Mouse (Mus musculus) kidney, adult 2 months (tissue): ENCODE measurements around the gene Dyx1c1. TPM values are rescaled to one million over a fixed set of nuclear protein-coding genes. Genes with fewer than 3 reads are reported as not detected.

Source experiments
- DNase-seq: peaks from one replicate; pipeline ENCODE4 v3.0.0; 2021
- H3K27ac ChIP-seq: fragments of 200-500 bp; 2 replicates; pipeline ENCODE4 v1.5.1; 2012; ENCODE audit warnings: low read depth, low read length, control low read depth, inconsistent platforms; ENCODE audit not compliant: insufficient read depth
- H3K27me3 ChIP-seq: fragments of 200-500 bp; replicated peaks from 2 replicates; pipeline ENCODE4 v1.6.1; 2012; ENCODE audit warnings: mild to moderate bottlenecking, moderate library complexity, low read length, inconsistent platforms; ENCODE audit not compliant: control insufficient read depth, insufficient read depth
- H3K36me3 ChIP-seq: fragments of 200-500 bp; 2 replicates; pipeline ENCODE4 v1.6.1; 2012; ENCODE audit warnings: mild to moderate bottlenecking, moderate library complexity, low read length, inconsistent platforms; ENCODE audit not compliant: control insufficient read depth, insufficient read depth
- H3K4me1 ChIP-seq: fragments of 200-500 bp; 2 replicates; pipeline ENCODE4 v1.6.1; 2011; ENCODE audit warnings: low read length; ENCODE audit not compliant: control insufficient read depth, insufficient read depth
- H3K4me3 ChIP-seq: fragments of 200-500 bp; 2 replicates; pipeline ENCODE4 v1.5.1; 2011; ENCODE audit warnings: mild to moderate bottlenecking, low read depth, low read length, control low read depth; ENCODE audit not compliant: insufficient read depth
- CTCF ChIP-seq: fragments of 200-500 bp; conservative IDR thresholded peaks from 2 replicates; pipeline ENCODE4 v1.5.1; 2011; ENCODE audit warnings: low read depth, mild to moderate bottlenecking, control low read depth, low read length, moderate library complexity, mixed read lengths; ENCODE audit not compliant: insufficient read depth, insufficient read length
- POLR2A ChIP-seq: fragments of 200-500 bp; IDR thresholded peaks from one replicate; pipeline ENCODE4 v1.6.1; 2011; ENCODE audit warnings: low read depth, low read length, control low read depth
- WGBS: fragments of 180-500 bp; shearing (Covaris S2); methylation state at CpG from one replicate; pipeline ENCODE4 v1.1.7; 2018; 5-methylcytosine and 5-hydroxymethylcytosine counted together
- polyA plus RNA-seq: library from polyadenylated mRNA; depleted of rRNA; stranded (reverse); fragments of >200 nt; gene quantifications from 2 replicates; pipeline ENCODE4 v1.2.3, GENCODE M21; 2012

Dyx1c1 gene
- polyA plus RNA-seq, 1 experiment: 1.1 TPM

DNA sequence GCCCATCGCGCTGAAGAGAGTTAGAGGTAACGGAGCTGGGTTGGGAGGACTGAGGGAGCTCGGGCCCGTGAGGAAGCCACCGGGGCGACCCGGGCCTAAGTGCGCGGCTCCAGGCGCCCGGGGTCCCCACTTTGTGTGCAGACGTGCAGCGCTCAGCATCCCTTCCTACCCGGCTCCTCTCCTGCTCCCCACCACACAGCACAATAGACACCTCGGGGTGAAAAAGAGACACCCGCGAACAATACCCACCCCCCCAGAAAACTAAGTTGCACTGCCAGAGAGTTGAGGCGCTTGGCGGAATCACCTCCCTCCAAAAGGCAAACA is 32.7 kb upstream of the Dyx1c1 start:
- H3K36me3 ChIP-seq: no peaks in the 10 kb centered on the region
- peak overlapping the region; percentile 66 for H3K4me3 ChIP-seq
- TF ChIP-seq CTCF: no peak
- no peak for TF ChIP-seq POLR2A
- no peaks in the 10 kb centered on the region for H3K4me1 ChIP-seq
- DNase-seq: no peak
- H3K27me3 ChIP-seq: 0 out of 2 replicates have a peak, but pooled peaks cover 6% of the 10 kb centered on the region
- WGBS: 5% methylated on average over 20 of the region's 20 CpGs
- no peak overlapping the region for H3K27ac ChIP-seq

DNA sequence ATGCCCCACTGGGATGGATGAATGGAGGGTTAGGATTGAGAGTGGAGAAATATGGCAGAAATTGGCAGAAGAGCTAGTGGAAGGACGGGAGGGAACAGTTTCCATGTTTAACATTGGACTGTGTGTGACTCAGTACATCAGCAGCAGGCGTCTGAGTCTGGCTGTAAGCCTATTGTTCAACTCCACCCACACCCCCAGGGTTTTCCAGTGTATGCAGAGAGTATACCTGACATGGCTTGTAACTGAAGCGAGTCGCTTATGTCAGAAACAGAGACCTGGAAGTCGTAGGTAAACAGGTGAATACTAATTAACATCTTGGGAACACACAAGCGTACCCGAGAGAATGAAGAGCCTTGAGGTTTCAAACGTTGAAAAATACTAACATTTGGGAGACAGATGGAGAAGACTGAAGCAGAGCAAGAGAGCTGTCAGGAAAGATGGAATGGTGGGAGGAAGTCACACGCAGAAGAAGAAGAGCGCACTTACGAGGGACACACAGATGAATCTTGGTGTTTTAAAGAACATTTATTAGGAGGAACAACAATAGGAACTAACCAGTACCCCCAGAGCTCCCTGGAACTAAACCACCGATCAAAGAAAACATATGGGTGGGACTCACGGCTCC is 27.3 kb upstream of the Dyx1c1 start:
- no peak for TF ChIP-seq CTCF
- TF ChIP-seq POLR2A: no peak
- H3K36me3 ChIP-seq: no peaks in the 10 kb centered on the region
- no peak overlapping the region for H3K4me3 ChIP-seq
- WGBS: 85% methylated on average over 13 of the region's 13 CpGs
- no peaks in the 10 kb centered on the region for H3K27me3 ChIP-seq
- no peak for DNase-seq
- H3K27ac ChIP-seq: no peak overlapping the region
- H3K4me1 ChIP-seq: no peaks in the 10 kb centered on the region

DNA sequence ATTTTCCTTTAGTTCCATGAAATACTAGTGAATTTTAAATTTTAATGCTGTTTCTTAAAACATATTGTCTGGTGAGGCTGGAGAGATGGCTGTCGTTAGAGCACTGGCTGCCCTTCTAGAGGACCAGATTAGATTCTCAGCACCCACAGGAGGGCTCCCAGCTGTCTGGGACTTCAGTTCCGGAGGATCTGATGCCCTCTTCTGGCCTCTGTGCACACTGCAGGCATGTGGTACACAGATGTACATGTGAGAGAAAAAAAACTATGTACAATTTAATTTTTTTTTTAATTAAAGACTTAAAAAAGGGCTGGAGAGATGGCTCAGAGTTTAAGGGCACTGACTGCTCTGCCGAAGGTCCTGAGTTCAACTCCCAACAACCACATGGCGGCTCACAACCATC is 23.3 kb upstream of the Dyx1c1 start:
- no peak for DNase-seq
- 92% methylated on average over 4 of the region's 4 CpGs for WGBS
- TF ChIP-seq CTCF: 0 out of 2 replicates have a peak, but pooled peaks have one; percentile 7
- no peak for TF ChIP-seq POLR2A
- H3K4me3 ChIP-seq: no peak overlapping the region
- H3K27me3 ChIP-seq: no peaks in the 10 kb centered on the region
- no peak overlapping the region for H3K27ac ChIP-seq
- no peaks in the 10 kb centered on the region for H3K4me1 ChIP-seq
- H3K36me3 ChIP-seq: no peaks in the 10 kb centered on the region

DNA sequence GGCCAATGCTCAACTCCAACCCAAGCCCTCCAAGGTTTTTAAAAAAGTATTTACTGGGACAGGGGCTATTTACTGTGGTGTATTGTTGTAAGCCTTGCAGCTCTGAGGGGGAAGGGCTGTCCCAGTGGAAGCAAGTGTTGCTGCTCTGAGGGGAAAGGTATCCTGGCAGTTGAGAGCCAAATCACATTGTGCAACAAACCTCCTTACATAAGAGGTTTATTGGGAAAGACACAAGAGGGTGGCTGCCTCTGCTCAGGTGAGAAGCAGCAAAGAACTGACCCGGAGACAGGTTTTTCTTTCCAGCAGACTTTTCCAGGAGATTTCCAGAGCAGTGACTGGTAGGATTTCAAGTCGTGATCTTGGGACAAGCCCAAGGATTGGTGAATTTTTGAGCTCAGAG is 22.3 kb upstream of the Dyx1c1 start:
- Histone ChIP-seq H3K4me3 (no peak overlapping the region), H3K4me1 (no peaks in the 10 kb centered on the region), H3K27me3 (no peaks in the 10 kb centered on the region), H3K27ac (no peak overlapping the region), H3K36me3 (no peaks in the 10 kb centered on the region)
- TF ChIP-seq POLR2A: no peak
- no peak for DNase-seq
- WGBS: 87% methylated on average over 2 of the region's 2 CpGs

DNA sequence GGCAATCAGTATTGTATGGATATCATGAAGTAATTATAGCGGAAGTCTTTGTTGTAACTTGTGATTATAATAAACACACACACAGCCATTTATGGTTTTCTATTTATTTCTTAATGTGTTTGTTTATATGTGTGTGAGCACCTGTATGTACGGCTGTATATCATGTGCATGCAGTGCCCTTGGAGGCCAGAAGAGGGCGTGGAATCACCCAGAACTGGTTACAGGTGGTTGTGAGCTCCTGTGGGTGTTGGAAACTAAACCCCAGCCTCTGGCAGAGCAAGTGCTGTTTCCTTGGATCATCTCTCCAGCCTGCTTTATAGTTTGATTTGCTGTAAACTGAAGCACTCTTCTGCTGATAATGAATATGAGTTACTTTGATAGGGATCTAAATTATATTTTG is 15.2 kb upstream of the Dyx1c1 start:
- no peak overlapping the region for H3K4me3 ChIP-seq
- peak; percentile 23; the same call in 1 of the 2 replicates for TF ChIP-seq CTCF
- TF ChIP-seq POLR2A: no peak
- H3K27me3 ChIP-seq: no peaks in the 10 kb centered on the region
- DNase-seq: no peak
- no peaks in the 10 kb centered on the region for H3K36me3 ChIP-seq
- no peak overlapping the region for H3K27ac ChIP-seq
- no peaks in the 10 kb centered on the region for H3K4me1 ChIP-seq
- WGBS: 69% methylated on average over 3 of the region's 3 CpGs

GRCm38 (mm10) chr9:72944286-72944685 is 14.3 kb upstream of the Dyx1c1 start:
- no peak overlapping the region for H3K27ac ChIP-seq
- H3K4me3 ChIP-seq: no peak overlapping the region
- 94% methylated on average over 13 of the region's 13 CpGs for WGBS
- H3K4me1 ChIP-seq: no peaks in the 10 kb centered on the region
- no peaks in the 10 kb centered on the region for H3K36me3 ChIP-seq
- TF ChIP-seq CTCF (no peak), POLR2A (no peak)
- no peak for DNase-seq
- H3K27me3 ChIP-seq: no peaks in the 10 kb centered on the region

DNA sequence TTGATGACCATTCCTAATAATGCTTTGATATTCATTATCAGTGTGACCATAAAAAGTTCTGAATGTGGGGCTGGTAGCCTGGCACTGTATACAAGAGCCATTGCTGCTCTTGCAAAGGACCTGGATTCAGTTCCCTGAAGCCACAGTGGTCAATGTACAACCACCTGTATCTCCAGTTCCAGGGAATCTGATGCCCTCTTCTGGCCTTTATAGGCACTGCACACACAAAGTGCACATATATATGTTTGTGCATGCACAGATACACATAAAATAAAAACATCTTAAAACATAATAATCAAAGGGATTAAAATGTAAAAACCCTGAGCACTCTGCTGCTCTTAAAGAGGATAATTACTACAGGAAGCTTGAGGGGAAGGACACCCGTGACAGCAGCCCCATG is 11.6 kb upstream of the Dyx1c1 start:
- no peak overlapping the region for H3K4me3 ChIP-seq
- WGBS: 97% methylated on average over 1 of the region's 1 CpGs
- no peaks in the 10 kb centered on the region for H3K27me3 ChIP-seq
- no peak for DNase-seq
- no peak for TF ChIP-seq CTCF
- TF ChIP-seq POLR2A: no peak
- no peaks in the 10 kb centered on the region for H3K4me1 ChIP-seq
- no peaks in the 10 kb centered on the region for H3K36me3 ChIP-seq
- no peak overlapping the region for H3K27ac ChIP-seq

DNA sequence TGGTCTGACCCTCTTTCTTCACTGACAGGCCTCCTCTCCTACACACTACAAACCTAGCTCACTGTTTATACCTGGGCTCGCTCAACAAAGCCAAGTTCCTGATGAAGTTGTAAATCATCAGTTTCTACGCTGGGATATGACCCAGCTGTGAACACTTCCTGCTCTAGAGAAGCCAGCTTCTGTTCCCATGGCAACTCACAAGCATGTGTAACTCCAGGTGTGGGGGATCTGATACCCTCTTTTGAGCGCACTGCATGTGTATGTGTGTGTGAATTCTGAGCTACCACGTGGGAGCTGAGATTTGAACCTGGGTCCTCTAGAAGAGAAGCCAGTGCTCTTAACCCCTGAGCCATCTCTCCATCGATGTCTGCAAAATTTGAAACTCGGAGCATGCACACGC is 9.0 kb upstream of the Dyx1c1 start:
- TF ChIP-seq POLR2A: no peak
- no peak for TF ChIP-seq CTCF
- WGBS: 57% methylated on average over 7 of the region's 7 CpGs
- H3K27me3 ChIP-seq: no peaks in the 10 kb centered on the region
- H3K36me3 ChIP-seq: no peaks in the 10 kb centered on the region
- no peak overlapping the region for H3K4me3 ChIP-seq
- H3K4me1 ChIP-seq: no peaks in the 10 kb centered on the region
- DNase-seq: no peak
- no peak overlapping the region for H3K27ac ChIP-seq
